Mouse (Mus musculus) gastrocnemius, postnatal 36 days (tissue): Measurements from ENCODE around the gene Bmp8a. TPM values are rescaled to one million over a fixed set of nuclear protein-coding genes. Genes with fewer than 3 reads are reported as not detected.
"Not testable (repeated sequence)": the region's sequence is repeated elsewhere in the genome, so short reads cannot be mapped to it uniquely, and the experiment has no call there.

Experiments used
- DNase-seq, 2 experiments: peaks; one replicate each; pipeline ENCODE4 v3.0.0; 2022
- intact Hi-C: fragments of 180-260 bp; cut with DNase I; formaldehyde crosslinking; loops from one replicate; pipeline ENCODE4 v1.15.1; 2025
- total RNA-seq, 2 experiments: library from RNA; stranded (reverse); gene quantifications; 2 replicates each; pipeline ENCODE4 v1.2.3; 2021

Bmp8a gene
- total RNA-seq, 2 experiments from 2014 or later, result 0.38 to 1.6 TPM

- no peak for DNase-seq
- intact Hi-C loops, result no loop called here
Measured at GRCm38 (mm10) chr4:123333151-123333550, 9.9 kb downstream of the Bmp8a start.

GRCm38 (mm10) chr4:123331961-123332360 is 11.1 kb downstream of the Bmp8a start:
- intact Hi-C loops, DNase-seq: not testable (repeated sequence)

DNA sequence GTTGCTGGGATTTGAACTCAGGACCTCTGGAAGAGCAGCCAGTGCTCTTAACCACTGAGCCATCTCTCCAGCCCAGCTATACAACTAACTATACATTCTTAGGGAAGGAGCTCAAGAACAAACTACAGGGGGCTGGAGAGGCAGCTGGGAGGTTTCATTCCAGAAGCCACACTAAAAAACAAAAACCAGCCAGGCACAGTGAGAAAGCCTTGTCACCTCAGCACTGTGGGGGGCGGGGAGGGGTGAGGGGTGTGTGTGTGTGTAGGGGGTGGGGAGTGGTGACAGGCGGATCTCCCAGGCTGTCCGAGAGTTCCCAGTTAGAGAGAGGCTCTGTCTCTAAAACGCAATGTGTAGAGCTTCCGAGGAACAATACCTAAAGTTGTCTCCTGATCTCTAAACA is 11.7 kb downstream of the Bmp8a start:
- intact Hi-C loops, result no loop called here

DNA sequence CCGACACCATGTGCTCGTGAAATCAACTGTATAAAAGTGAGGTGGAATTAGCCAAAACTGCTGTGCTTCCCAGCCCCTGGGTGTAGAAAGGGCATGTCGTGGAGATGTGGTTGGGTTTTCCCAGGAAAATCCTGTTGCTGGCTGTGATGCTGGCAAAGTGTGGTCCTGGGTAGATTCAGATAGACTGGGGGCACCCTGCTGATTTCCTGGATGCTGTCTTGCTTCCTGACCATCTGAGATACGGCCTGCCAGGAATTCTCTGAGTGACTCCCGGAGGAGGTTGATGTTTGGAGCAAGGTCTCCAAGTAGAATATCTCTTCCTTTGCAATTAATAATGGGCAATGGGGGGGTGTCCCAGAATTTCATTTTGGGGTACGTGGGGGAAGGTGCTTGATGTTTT is 14.1 kb downstream of the Bmp8a start:
- intact Hi-C loops, result no loop called here
- no peak for DNase-seq

More for the DNA sequence above, 11.7 kb downstream of the Bmp8a start:
- no peak for DNase-seq

DNA sequence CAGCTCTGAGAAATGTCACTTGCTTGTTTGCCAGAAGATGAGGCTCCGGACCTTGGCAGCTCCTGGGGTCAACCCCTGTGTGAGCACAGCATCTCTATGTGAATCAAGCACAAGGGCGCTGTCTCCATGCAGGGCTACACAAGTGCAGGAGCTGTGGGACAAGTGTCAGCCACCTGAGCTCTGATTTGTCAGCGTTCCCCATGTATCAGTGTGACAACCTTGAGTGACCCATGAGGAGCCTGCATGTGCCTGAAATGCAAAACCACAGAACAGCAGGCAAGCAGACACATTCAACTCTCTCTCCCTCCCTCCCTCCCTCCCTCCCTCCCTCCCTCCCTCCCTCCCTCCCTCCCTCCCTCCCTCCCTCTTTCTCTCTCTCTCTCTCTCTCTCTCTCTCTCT is 15.4 kb downstream of the Bmp8a start:
- intact Hi-C loops, result no loop called here
- DNase-seq, result no peak

DNA sequence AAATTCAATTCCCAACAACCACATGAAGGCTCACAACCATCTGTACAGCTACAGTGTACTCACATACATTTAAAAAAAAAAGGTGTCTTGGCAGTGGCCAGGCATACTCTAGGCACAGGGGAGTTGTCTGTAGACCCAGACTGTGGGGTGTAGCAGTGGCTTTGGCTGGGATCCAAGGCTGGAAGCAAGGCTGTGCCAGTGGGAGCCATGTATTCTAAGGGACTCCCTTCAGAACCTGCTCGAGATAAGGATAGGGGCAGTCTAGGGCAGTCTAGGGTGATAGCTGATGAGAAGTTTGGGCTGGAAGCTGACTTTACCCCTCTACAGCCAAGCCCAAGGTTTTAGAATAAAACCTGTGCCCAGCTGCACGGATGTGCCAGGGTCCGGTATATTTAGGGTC is 17.0 kb downstream of the Bmp8a start:
- intact Hi-C loops, result no loop called here
- DNase-seq, result no peak

- DNase-seq, result no peak
- intact Hi-C loops, result no loop called here
Measured at GRCm38 (mm10) chr4:123323534-123323933, 19.5 kb downstream of the Bmp8a start, which contains the start of gene Oxct2a. Gene Oxct2a, minus strand, starts transcription at chr4:123323634.

- intact Hi-C loops, result not testable (repeated sequence)
Measured at GRCm38 (mm10) chr4:123322910-123323309, 20.1 kb downstream of the Bmp8a start.

DNA sequence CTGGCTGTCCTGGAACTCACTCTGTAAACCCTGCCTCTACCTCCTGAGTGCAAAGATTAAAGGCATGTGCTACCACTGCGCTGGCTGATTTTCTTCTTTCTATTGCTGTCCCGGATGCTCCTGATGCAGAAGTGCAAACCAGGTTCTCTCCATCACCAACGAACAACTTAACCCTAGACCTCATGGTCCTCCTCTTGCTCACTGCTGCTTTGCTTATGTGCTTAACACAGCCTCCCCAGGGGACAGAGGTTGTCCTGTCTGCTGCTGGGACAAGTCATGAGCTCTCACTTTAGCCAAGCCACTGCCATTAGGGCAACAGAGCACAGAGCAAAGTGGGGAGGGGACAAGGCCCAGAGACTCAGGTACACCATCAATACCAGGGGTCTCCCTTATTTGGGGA is 28.6 kb downstream of the Bmp8a start:
- intact Hi-C loops, result no loop called here
- DNase-seq, result no peak

More at GRCm38 (mm10) chr4:123322910-123323309, 20.1 kb downstream of the Bmp8a start:
- not testable (repeated sequence) for DNase-seq

DNA sequence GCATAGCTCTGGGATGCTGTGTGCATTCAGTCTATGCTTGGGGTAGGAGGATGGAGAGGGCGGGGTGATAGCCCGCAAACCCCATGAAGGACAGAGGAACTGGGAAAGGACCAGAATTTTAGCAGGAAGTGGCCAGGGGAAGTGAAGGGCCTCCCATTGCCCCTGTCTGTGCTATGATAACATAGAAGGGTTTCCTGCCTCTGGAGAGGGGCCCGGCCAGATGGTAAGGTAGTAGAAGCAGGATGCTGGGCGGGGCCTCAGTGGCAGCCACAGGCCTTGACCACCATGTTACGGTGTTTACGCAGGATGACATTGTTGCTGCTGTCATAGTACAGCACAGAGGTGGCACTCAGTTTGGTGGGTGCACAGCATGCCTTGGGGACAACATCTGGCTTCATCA is 30.0 kb downstream of the Bmp8a start:
- no peak for DNase-seq
- intact Hi-C loops, result no loop called here

- no peak for DNase-seq
- intact Hi-C loops, result no loop called here
Measured at GRCm38 (mm10) chr4:123311845-123312244, 31.2 kb downstream of the Bmp8a start.

DNA sequence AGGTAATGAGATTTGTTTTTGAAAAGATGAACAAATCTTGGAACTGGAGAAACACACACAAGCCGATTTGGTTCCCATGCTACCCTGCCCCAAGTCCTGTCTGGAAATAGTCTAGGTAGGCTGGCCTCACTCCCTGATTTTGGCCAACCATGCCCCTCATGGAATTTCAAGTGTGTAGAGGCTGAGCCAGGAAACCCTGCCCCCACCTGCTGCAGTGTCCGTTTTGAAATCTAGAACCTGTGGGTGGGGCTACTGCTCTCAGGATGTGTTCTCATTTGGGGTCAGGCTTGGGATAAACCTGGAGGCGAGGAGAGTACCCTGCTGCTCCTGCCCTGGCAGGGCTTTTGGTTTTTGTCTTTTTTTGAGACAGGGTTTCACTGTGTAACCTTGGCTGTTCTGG is 34.8 kb downstream of the Bmp8a start:
- intact Hi-C loops, result loop anchor here (5.0 to 10.0 kb wide), 3 partner anchors 54 to 217 kb away; no protein-coding TSS in a partner anchor
- no peak for DNase-seq

GRCm38 (mm10) chr4:123306999-123307398 is 36.1 kb downstream of the Bmp8a start:
- intact Hi-C loops, result loop anchor here (5.0 to 10.0 kb wide), 3 partner anchors 55 to 218 kb away; no protein-coding TSS in a partner anchor
- no peak for DNase-seq

- intact Hi-C loops, result loop anchor here (5.0 to 10.0 kb wide), 3 partner anchors 57 to 219 kb away; no protein-coding TSS in a partner anchor
- no peak for DNase-seq
Measured at GRCm38 (mm10) chr4:123305789-123306188, 37.3 kb downstream of the Bmp8a start.

DNA sequence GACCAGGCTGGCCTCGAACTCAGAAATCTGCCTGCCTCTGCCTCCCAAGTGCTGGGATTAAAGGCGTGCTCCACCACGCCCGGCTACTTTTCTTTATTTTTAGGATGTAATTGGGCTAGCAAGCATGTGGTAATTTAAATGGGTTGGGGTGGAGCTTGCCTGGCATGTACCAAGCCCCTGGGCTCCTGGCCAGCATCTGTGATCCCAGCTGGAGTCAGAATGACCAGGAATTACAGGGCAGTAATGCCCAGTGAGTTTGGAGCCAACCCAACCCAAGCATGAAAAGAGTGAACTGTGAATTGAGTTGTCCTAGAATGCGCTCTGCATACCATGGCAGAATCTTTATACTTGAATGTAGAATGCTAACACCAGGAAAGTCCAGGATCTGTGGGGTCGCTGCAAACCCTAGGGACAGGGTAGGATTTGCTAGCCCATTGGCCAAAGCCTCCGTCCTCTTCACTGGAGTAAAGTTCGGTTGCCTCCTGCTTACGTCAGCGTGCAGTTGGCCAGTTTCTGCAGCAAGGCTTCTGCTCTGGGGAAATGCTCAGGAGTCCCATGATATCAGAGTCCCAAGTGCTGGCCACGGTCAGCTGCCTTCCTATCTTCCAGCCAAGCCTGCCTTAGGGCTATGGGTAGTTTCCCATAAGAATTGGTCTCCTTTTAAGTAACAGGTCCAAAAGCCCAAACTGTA is 43.9 kb downstream of the Bmp8a start:
- DNase-seq, result peak in 1 of 2 experiments; percentile 27
- intact Hi-C loops, result no loop called here

GRCm38 (mm10) chr4:123298226-123298625 is 44.8 kb downstream of the Bmp8a start:
- no peak for DNase-seq
- intact Hi-C loops, result no loop called here

GRCm38 (mm10) chr4:123297195-123297960 is 45.7 kb downstream of the Bmp8a start:
- DNase-seq, result no peak
- intact Hi-C loops, result no loop called here

DNA sequence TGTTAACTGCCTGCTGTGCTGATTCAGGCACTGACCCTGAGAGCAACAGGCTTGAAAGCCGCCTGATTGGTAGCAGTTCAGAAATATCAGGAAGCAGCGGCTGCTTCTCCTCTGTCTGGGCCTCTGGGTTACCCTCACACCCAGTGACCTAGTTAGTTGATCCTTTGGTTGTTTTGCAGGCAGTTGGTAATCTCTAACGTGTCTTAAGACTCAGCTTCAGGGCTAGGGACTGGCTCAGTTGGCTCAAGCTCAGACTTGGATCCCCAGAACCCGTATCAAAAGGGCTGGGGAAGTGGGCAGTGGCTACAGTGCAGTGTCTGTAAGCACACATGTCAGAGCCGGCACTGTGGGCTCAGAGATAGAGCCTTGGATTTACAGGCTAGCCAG is 46.9 kb downstream of the Bmp8a start:
- DNase-seq, result no peak
- intact Hi-C loops, result no loop called here

- intact Hi-C loops, result no loop called here
Measured at GRCm38 (mm10) chr4:123295516-123296147, 47.4 kb downstream of the Bmp8a start.

DNA sequence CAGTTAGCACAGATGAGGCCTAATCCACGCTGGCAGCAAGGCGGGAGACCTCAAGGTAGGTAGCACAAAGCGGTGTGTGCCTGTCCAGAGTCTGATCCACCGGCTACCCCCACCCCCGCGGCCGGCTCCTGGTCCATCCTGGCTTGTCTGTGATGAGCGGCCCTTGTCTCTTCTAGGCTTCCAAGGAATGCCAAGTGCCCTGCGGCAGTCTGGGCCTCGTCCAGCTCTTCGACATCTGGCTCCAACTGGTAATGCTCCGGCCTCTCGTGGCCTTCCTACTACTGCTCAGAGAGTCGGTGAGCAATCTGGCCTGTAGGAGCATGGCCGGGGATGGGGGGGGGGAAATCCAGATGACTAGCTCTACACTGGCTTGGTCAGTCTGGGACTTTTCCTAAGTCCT is 48.0 kb downstream of the Bmp8a start:
- DNase-seq, intact Hi-C loops: not testable (repeated sequence)

More at GRCm38 (mm10) chr4:123295516-123296147, 47.4 kb downstream of the Bmp8a start:
- DNase-seq, result no peak
